Mouse (Mus musculus) kidney, adult 2 months (tissue): ENCODE measurements around the gene Trim8.

Experiments
- CTCF ChIP-seq: fragments of 200-500 bp; conservative IDR thresholded peaks from 2 replicates; pipeline ENCODE4 v1.5.1; 2011; ENCODE audit warnings: low read depth, mild to moderate bottlenecking, control low read depth, low read length, moderate library complexity, mixed read lengths; ENCODE audit not compliant: insufficient read depth, insufficient read length
- POLR2A ChIP-seq: fragments of 200-500 bp; IDR thresholded peaks from one replicate; pipeline ENCODE4 v1.6.1; 2011; ENCODE audit warnings: low read depth, low read length, control low read depth

DNA sequence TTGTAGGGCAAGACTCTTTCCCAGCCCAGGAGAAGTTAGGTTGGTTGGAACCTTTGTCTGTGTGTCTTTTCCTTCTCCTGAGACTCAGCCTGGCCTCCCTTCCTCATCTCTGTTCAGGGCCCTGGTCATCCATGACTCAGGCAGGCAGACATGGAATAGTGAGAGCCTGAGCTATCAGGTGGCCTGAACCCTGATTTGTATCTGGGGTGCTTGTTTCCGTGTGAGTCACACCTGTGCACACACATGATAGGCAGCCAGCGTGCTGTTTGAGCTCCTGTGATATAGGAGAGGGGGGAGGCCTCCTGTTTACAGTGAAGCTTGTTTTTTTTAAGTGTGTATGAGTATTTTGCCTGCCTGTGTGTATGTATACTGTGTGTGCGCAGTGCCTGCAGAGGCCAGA, 7.7 kb downstream of the Trim8 start:
- TF ChIP-seq CTCF (no peak), POLR2A (no peak)
